Mouse (Mus musculus): ENCODE measurements around the gene Mrap2. TPM values are rescaled to one million over a fixed set of nuclear protein-coding genes. Genes with fewer than 3 reads are reported as not detected.

Gene Mrap2
- polyA plus RNA-seq, 1 experiment from 2014 or later, result 0.16 TPM

DNA sequence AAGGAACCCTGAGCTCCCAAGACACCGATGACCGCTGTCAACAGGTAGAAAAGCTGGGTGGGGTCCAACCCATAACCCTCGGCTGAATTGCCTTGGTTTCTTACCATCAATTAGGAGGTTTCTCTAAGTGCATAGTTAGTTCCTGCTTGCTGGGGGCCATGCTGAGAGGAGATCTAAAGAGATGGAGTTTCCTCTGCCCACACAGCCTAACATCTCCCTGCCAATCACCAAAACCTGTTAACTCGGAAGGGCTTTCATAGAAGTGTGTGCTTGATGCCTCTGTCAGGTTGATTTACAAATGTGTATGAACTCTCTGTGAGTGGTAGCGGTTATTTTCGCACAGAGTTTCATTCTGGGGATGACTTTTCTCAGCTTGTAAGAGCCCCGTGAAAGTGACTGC, 34.4 kb downstream of the Mrap2 start:
- no peaks in the 10 kb centered on the region for H3K27me3 ChIP-seq (ENCODE audit: control insufficient read depth, insufficient read depth, low read length)
- H3K4me2 ChIP-seq (ENCODE audit: low read length), result no peak overlapping the region
- H3K4me1 ChIP-seq (ENCODE audit: control insufficient read depth in 2 of 2, insufficient read depth in 2 of 2, low read length in 2 of 2), result no peaks in the 10 kb centered on the region
- 48% methylated on average over 7 of the region's 7 CpGs for WGBS
- no peak for ATAC-seq (ENCODE audit: insufficient number of reproducible peaks, insufficient read depth, low FRiP score, low read depth)
- H3K4me3 ChIP-seq (ENCODE audit: control insufficient read depth in 1 of 2, insufficient read depth in 1 of 2, low read depth in 1 of 2, low read length in 2 of 2), result no peak overlapping the region
- H3K27ac ChIP-seq (replicated peaks in 1 of 2; ENCODE audit: control insufficient read depth in 1 of 2, insufficient read depth in 1 of 2, low read depth in 2 of 2, low read length in 2 of 2), result no peak overlapping the region
- H3K9ac ChIP-seq (ENCODE audit: low read length), result no peak overlapping the region
- H3K36me3 ChIP-seq (ENCODE audit: control insufficient read depth, insufficient read depth, low read length), result no peaks in the 10 kb centered on the region
- H3K9me3 ChIP-seq (ENCODE audit: control insufficient read depth, low read length), result no peaks in the 10 kb centered on the region

GRCm38 (mm10) chr9:87182231-87182630, 38.1 kb downstream of the Mrap2 start:
- Histone ChIP-seq H3K4me2 (ENCODE audit: low read length) (no peak overlapping the region), H3K4me1 (ENCODE audit: control insufficient read depth in 2 of 2, insufficient read depth in 2 of 2, low read length in 2 of 2) (no peaks in the 10 kb centered on the region), H3K9ac (ENCODE audit: low read length) (no peak overlapping the region), H3K4me3 (ENCODE audit: control insufficient read depth in 1 of 2, insufficient read depth in 1 of 2, low read depth in 1 of 2, low read length in 2 of 2) (no peak overlapping the region), H3K9me3 (ENCODE audit: control insufficient read depth, low read length) (no peaks in the 10 kb centered on the region), H3K36me3 (ENCODE audit: control insufficient read depth, insufficient read depth, low read length) (no peaks in the 10 kb centered on the region), H3K27me3 (ENCODE audit: control insufficient read depth, insufficient read depth, low read length) (no peaks in the 10 kb centered on the region), H3K27ac (replicated peaks in 1 of 2; ENCODE audit: control insufficient read depth in 1 of 2, insufficient read depth in 1 of 2, low read depth in 2 of 2, low read length in 2 of 2) (no peak overlapping the region)
- ATAC-seq (ENCODE audit: insufficient number of reproducible peaks, insufficient read depth, low FRiP score, low read depth), result no peak
- WGBS, result 87% methylated on average over 10 of the region's 10 CpGs

DNA sequence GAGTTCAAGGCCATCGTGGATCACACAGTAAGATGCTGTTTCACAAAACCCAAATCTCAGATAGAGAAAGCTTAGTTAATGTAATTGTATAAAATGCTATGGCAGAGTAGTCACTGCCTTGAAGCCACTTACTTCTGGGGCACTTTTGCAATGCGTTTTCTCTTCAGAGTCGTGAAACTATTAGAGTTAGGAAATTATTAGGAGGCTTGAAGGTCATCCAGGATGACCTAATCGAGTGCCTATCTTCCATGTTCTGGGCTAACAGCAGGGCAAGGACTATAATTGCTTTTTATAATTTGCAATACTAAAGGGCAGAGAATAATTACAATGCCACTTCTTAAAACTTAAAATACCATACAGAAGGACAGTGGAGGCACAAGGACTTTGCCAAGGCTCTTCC, 43.2 kb downstream of the Mrap2 start:
- peaks cover 18% of the 10 kb centered on the region for H3K36me3 ChIP-seq (ENCODE audit: control insufficient read depth, insufficient read depth, low read length)
- ATAC-seq (ENCODE audit: insufficient number of reproducible peaks, insufficient read depth, low FRiP score, low read depth), result no peak
- H3K27ac ChIP-seq (replicated peaks in 1 of 2; ENCODE audit: control insufficient read depth in 1 of 2, insufficient read depth in 1 of 2, low read depth in 2 of 2, low read length in 2 of 2), result no peak overlapping the region
- no peak overlapping the region for H3K4me3 ChIP-seq (ENCODE audit: control insufficient read depth in 1 of 2, insufficient read depth in 1 of 2, low read depth in 1 of 2, low read length in 2 of 2)
- no peaks in the 10 kb centered on the region for H3K27me3 ChIP-seq (ENCODE audit: control insufficient read depth, insufficient read depth, low read length)
- no peaks in the 10 kb centered on the region for H3K4me1 ChIP-seq (ENCODE audit: control insufficient read depth in 2 of 2, insufficient read depth in 2 of 2, low read length in 2 of 2)
- H3K9me3 ChIP-seq (ENCODE audit: control insufficient read depth, low read length), result peaks cover 9% of the 10 kb centered on the region; the same call in 1 of the 2 replicates
- H3K9ac ChIP-seq (ENCODE audit: low read length), result no peak overlapping the region
- no peak overlapping the region for H3K4me2 ChIP-seq (ENCODE audit: low read length)
- WGBS, result 86% methylated on average over 4 of the region's 4 CpGs

GRCm38 (mm10) chr9:87193721-87194120, 49.6 kb downstream of the Mrap2 start:
- ATAC-seq (ENCODE audit: insufficient number of reproducible peaks, insufficient read depth, low FRiP score, low read depth), result no peak
- H3K36me3 ChIP-seq (ENCODE audit: control insufficient read depth, insufficient read depth, low read length), result peaks cover 45% of the 10 kb centered on the region
- no peak overlapping the region for H3K4me2 ChIP-seq (ENCODE audit: low read length)
- no peaks in the 10 kb centered on the region for H3K27me3 ChIP-seq (ENCODE audit: control insufficient read depth, insufficient read depth, low read length)
- no peak overlapping the region for H3K27ac ChIP-seq (replicated peaks in 1 of 2; ENCODE audit: control insufficient read depth in 1 of 2, insufficient read depth in 1 of 2, low read depth in 2 of 2, low read length in 2 of 2)
- H3K9me3 ChIP-seq (ENCODE audit: control insufficient read depth, low read length), result peaks cover 11% of the 10 kb centered on the region; the same call in 1 of the 2 replicates
- no peaks in the 10 kb centered on the region for H3K4me1 ChIP-seq (ENCODE audit: control insufficient read depth in 2 of 2, insufficient read depth in 2 of 2, low read length in 2 of 2)
- 97% methylated on average over 1 of the region's 1 CpGs for WGBS
- H3K9ac ChIP-seq (ENCODE audit: low read length), result no peak overlapping the region
- no peak overlapping the region for H3K4me3 ChIP-seq (ENCODE audit: control insufficient read depth in 1 of 2, insufficient read depth in 1 of 2, low read depth in 1 of 2, low read length in 2 of 2)

GRCm38 (mm10) chr9:87197277-87197676, 53.2 kb downstream of the Mrap2 start:
- H3K4me2 ChIP-seq (ENCODE audit: low read length), result no peak overlapping the region
- H3K27me3 ChIP-seq (ENCODE audit: control insufficient read depth, insufficient read depth, low read length), result no peaks in the 10 kb centered on the region
- H3K36me3 ChIP-seq (ENCODE audit: control insufficient read depth, insufficient read depth, low read length), result peaks cover 55% of the 10 kb centered on the region
- no peaks in the 10 kb centered on the region for H3K4me1 ChIP-seq (ENCODE audit: control insufficient read depth in 2 of 2, insufficient read depth in 2 of 2, low read length in 2 of 2)
- WGBS, result 61% methylated on average over 3 of the region's 3 CpGs
- no peak for ATAC-seq (ENCODE audit: insufficient number of reproducible peaks, insufficient read depth, low FRiP score, low read depth)
- H3K4me3 ChIP-seq (ENCODE audit: control insufficient read depth in 1 of 2, insufficient read depth in 1 of 2, low read depth in 1 of 2, low read length in 2 of 2), result no peak overlapping the region
- peaks cover 3% of the 10 kb centered on the region; the same call in 1 of the 2 replicates for H3K9me3 ChIP-seq (ENCODE audit: control insufficient read depth, low read length)
- H3K9ac ChIP-seq (ENCODE audit: low read length), result no peak overlapping the region
- H3K27ac ChIP-seq (replicated peaks in 1 of 2; ENCODE audit: control insufficient read depth in 1 of 2, insufficient read depth in 1 of 2, low read depth in 2 of 2, low read length in 2 of 2), result no peak overlapping the region

DNA sequence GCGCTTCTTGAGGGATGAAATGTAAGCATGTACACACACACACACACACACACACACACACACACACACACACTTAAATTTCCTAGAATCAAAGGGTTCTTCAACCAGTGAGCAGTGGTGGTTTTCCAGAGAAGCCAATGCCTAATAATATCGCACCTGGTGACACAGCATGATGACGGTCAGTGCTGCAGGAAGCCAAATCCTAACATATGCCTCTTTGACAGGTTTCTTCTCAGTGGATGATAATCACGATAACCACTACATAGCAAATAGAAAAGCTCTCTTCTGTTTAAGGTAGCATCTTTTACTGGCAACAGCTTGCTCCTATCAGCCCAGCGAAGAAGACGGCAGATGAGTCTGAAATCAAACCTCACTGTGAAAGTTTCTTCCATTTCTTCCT, 53.9 kb downstream of the Mrap2 start:
- ATAC-seq (ENCODE audit: insufficient number of reproducible peaks, insufficient read depth, low FRiP score, low read depth), result no peak
- no peaks in the 10 kb centered on the region for H3K27me3 ChIP-seq (ENCODE audit: control insufficient read depth, insufficient read depth, low read length)
- H3K4me3 ChIP-seq (ENCODE audit: control insufficient read depth in 1 of 2, insufficient read depth in 1 of 2, low read depth in 1 of 2, low read length in 2 of 2), result no peak overlapping the region
- H3K4me1 ChIP-seq (ENCODE audit: control insufficient read depth in 2 of 2, insufficient read depth in 2 of 2, low read length in 2 of 2), result no peaks in the 10 kb centered on the region
- H3K27ac ChIP-seq (replicated peaks in 1 of 2; ENCODE audit: control insufficient read depth in 1 of 2, insufficient read depth in 1 of 2, low read depth in 2 of 2, low read length in 2 of 2), result no peak overlapping the region
- no peak overlapping the region for H3K9ac ChIP-seq (ENCODE audit: low read length)
- no peaks in the 10 kb centered on the region for H3K9me3 ChIP-seq (ENCODE audit: control insufficient read depth, low read length)
- 82% methylated on average over 6 of the region's 6 CpGs for WGBS
- no peak overlapping the region for H3K4me2 ChIP-seq (ENCODE audit: low read length)
- H3K36me3 ChIP-seq (ENCODE audit: control insufficient read depth, insufficient read depth, low read length), result peaks cover 49% of the 10 kb centered on the region

- Histone ChIP-seq H3K4me1 (ENCODE audit: control insufficient read depth in 2 of 2, insufficient read depth in 2 of 2, low read length in 2 of 2) (no peaks in the 10 kb centered on the region), H3K27me3 (ENCODE audit: control insufficient read depth, insufficient read depth, low read length) (no peaks in the 10 kb centered on the region), H3K9me3 (ENCODE audit: control insufficient read depth, low read length) (no peaks in the 10 kb centered on the region), H3K36me3 (ENCODE audit: control insufficient read depth, insufficient read depth, low read length) (peaks cover 58% of the 10 kb centered on the region), H3K4me3 (ENCODE audit: control insufficient read depth in 1 of 2, insufficient read depth in 1 of 2, low read depth in 1 of 2, low read length in 2 of 2) (no peak overlapping the region), H3K4me2 (ENCODE audit: low read length) (no peak overlapping the region), H3K9ac (ENCODE audit: low read length) (no peak overlapping the region), H3K27ac (replicated peaks in 1 of 2; ENCODE audit: control insufficient read depth in 1 of 2, insufficient read depth in 1 of 2, low read depth in 2 of 2, low read length in 2 of 2) (no peak overlapping the region)
- 88% methylated on average over 5 of the region's 5 CpGs for WGBS
- ATAC-seq (ENCODE audit: insufficient number of reproducible peaks, insufficient read depth, low FRiP score, low read depth), result no peak
These were observed 56.3 kb downstream of the Mrap2 start for GRCm38 (mm10) chr9:87200426-87200825.

- H3K9ac ChIP-seq (ENCODE audit: low read length), result no peak overlapping the region
- H3K9me3 ChIP-seq (ENCODE audit: control insufficient read depth, low read length), result no peaks in the 10 kb centered on the region
- H3K27me3 ChIP-seq (ENCODE audit: control insufficient read depth, insufficient read depth, low read length), result no peaks in the 10 kb centered on the region
- no peak overlapping the region for H3K4me3 ChIP-seq (ENCODE audit: control insufficient read depth in 1 of 2, insufficient read depth in 1 of 2, low read depth in 1 of 2, low read length in 2 of 2)
- no peaks in the 10 kb centered on the region for H3K4me1 ChIP-seq (ENCODE audit: control insufficient read depth in 2 of 2, insufficient read depth in 2 of 2, low read length in 2 of 2)
- H3K4me2 ChIP-seq (ENCODE audit: low read length), result no peak overlapping the region
- ATAC-seq (ENCODE audit: insufficient number of reproducible peaks, insufficient read depth, low FRiP score, low read depth), result no peak
- no peak overlapping the region for H3K27ac ChIP-seq (replicated peaks in 1 of 2; ENCODE audit: control insufficient read depth in 1 of 2, insufficient read depth in 1 of 2, low read depth in 2 of 2, low read length in 2 of 2)
- H3K36me3 ChIP-seq (ENCODE audit: control insufficient read depth, insufficient read depth, low read length), result peaks cover 59% of the 10 kb centered on the region
- WGBS, result 90% methylated on average over 4 of the region's 4 CpGs
These were observed 56.8 kb downstream of the Mrap2 start for GRCm38 (mm10) chr9:87200919-87201318.
